Mouse (Mus musculus): ENCODE data around the gene Pnpla8. TPM values are rescaled to one million over a fixed set of nuclear protein-coding genes. Genes with fewer than 3 reads are reported as not detected.
"Not testable (repeated sequence)": the region's sequence is repeated elsewhere in the genome, so short reads cannot be mapped to it uniquely, and the experiment has no call there.

Pnpla8 gene
- polyA plus RNA-seq, 1 experiment from 2014 or later: 97.1 TPM

DNA sequence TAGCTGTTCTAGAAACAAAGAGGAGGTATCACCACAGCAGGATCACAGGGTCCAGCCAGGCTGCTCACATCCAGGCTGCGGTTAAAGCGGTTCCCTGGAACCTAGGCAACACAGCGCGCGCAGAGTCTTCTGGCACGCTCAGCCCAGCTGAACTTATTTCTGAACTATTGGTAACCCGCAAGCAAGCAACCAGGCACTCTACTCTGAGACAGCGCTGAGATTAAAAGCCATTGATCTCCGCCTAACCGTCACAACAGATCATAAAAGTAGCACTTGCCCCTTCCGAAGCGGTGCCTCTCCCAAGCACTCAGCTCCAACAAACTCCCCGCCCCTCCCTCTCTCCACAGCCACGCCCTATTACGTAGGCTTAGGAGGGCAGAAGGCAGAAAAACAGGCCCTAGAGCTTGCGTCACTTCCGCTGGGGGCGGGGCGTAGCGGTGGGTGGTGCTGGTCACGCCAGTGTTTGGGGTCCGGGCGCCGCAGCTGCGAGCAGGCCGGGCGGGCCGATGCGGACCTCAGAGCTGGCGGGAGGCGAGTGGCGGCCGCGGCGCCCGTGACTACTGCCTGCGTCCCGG, 47.6 kb downstream of the Pnpla8 start:
- DNase-seq (ENCODE audit: low spot score): peak; percentile 98
- peak overlapping the region; percentile 99 for H3K27ac ChIP-seq

DNA sequence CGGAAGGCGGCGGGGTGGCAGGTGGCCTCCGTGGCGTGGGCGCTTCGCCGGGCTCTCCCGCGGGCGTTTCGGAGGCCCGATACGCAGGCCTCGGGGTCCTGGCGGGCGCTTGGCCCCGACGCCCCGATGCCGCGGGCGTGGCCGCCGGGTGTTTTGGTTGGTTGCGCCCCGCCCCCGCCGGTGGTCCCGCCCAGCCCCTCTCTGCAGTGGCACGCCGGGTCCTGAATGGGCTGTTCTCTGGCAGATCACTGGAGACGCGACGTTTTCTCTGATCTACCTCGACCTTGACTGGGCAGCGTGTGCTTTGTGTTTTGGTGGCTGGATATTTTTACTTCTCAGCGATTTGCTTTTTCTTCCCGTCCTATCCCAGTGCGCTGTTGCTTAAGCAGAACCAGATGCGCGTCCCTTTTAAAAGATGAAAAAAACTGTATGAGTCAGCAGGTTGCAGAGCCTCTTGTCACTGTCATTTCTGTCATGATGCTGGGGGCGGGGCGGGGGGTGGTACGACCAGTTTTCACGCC, 48.2 kb downstream of the Pnpla8 start:
- ATAC-seq (replicated peaks; ENCODE audit: low FRiP score, low read depth) (peak; percentile 92), DNase-seq (ENCODE audit: low spot score) (peak; percentile 83)
- H3K36me3 ChIP-seq (ENCODE audit: insufficient read depth, low read length): no peaks in the 10 kb centered on the region
- peak overlapping the region; percentile 60 for H3K4me2 ChIP-seq (ENCODE audit: low read length)
- TF ChIP-seq CTCF (IDR thresholded peaks at IDR 0.05; ENCODE audit: low read depth): no peak
- no peaks in the 10 kb centered on the region for H3K27me3 ChIP-seq (ENCODE audit: insufficient read depth, low read length)
- peak overlapping the region; percentile 95 for H3K9ac ChIP-seq (ENCODE audit: low read depth, low read length)
- peak overlapping the region; percentile 79 for H3K4me3 ChIP-seq (replicated peaks; ENCODE audit: low read depth, low read length)
- peak overlapping the region; percentile 99 for H3K27ac ChIP-seq
- under 1% methylated on average over 44 of the region's 46 CpGs for WGBS
- H3K9me3 ChIP-seq (replicated peaks; ENCODE audit: low read length): no peaks in the 10 kb centered on the region
- 0 out of 2 replicates have a peak, but pooled peaks cover 5% of the 10 kb centered on the region for H3K4me1 ChIP-seq (replicated peaks; ENCODE audit: insufficient read depth, low read length)

More for the DNA sequence above, 47.6 kb downstream of the Pnpla8 start:
- ATAC-seq (replicated peaks; ENCODE audit: low FRiP score, low read depth): peak; percentile 100
- Histone ChIP-seq H3K9me3 (replicated peaks; ENCODE audit: low read length) (no peaks in the 10 kb centered on the region), H3K4me3 (replicated peaks; ENCODE audit: low read depth, low read length) (peak overlapping the region; percentile 79), H3K36me3 (ENCODE audit: insufficient read depth, low read length) (no peaks in the 10 kb centered on the region), H3K27me3 (ENCODE audit: insufficient read depth, low read length) (no peaks in the 10 kb centered on the region), H3K4me2 (ENCODE audit: low read length) (peak overlapping the region; percentile 60), H3K9ac (ENCODE audit: low read depth, low read length) (peak overlapping the region; percentile 95), H3K4me1 (replicated peaks; ENCODE audit: insufficient read depth, low read length) (0 out of 2 replicates have a peak, but pooled peaks cover 5% of the 10 kb centered on the region)
- WGBS: under 1% methylated on average over 38 of the region's 38 CpGs
- peak; percentile 21; the same call in 1 of the 2 replicates for TF ChIP-seq CTCF (IDR thresholded peaks at IDR 0.05; ENCODE audit: low read depth)

DNA sequence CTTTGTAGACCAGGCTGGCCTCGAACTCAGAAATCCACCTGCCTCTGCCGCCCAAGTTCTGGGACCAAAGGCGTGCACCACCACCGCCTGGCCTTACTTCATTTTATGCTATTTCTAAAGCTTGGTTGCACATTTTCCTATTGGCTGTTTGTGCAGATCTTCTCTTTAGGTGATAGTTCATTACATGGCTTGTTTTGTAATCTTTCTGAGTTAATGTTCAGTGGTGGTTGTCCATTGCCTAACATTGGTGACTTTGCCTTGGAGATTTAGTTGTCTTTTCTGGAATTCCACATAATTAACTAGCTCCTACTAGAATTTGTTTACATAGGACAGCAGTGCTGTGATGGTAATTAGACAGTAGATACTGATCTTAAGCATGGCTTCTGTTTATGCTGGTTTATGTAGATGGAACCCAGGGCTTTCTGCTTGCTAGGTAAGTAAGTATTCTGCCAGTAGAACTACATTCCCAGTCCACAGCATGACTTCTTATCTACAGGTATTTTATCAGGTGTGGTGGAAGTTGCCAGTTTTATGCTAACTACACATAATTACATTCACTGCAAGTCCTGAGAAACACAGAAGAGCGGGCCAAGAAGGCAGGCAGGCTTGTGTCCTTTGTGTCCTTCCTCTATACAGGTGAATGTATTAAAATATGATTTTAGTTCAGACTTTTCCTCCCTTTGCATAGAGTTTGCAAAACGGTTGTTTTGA, 53.1 kb downstream of the Pnpla8 start:
- H3K9me3 ChIP-seq (replicated peaks; ENCODE audit: low read length): no peaks in the 10 kb centered on the region
- H3K4me2 ChIP-seq (ENCODE audit: low read length): no peak overlapping the region
- no peak overlapping the region for H3K4me3 ChIP-seq (replicated peaks; ENCODE audit: low read depth, low read length)
- H3K4me1 ChIP-seq (replicated peaks; ENCODE audit: insufficient read depth, low read length): 0 out of 2 replicates have a peak, but pooled peaks cover 5% of the 10 kb centered on the region
- 0 out of 2 replicates have a peak, but pooled peaks have one; percentile 7 for ATAC-seq (replicated peaks; ENCODE audit: low FRiP score, low read depth)
- H3K27me3 ChIP-seq (ENCODE audit: insufficient read depth, low read length): no peaks in the 10 kb centered on the region
- no peaks in the 10 kb centered on the region for H3K36me3 ChIP-seq (ENCODE audit: insufficient read depth, low read length)
- no peak for TF ChIP-seq CTCF (IDR thresholded peaks at IDR 0.05; ENCODE audit: low read depth)
- DNase-seq (ENCODE audit: low spot score): peak; percentile 13
- WGBS: 86% methylated on average over 6 of the region's 6 CpGs
- H3K9ac ChIP-seq (ENCODE audit: low read depth, low read length): no peak overlapping the region
- H3K27ac ChIP-seq: peak overlapping the region; percentile 47; the same call in 1 of the 2 replicates

- not testable (repeated sequence) for H3K9me3 ChIP-seq (replicated peaks; ENCODE audit: low read length); DNase-seq (ENCODE audit: low spot score); H3K4me3 ChIP-seq (replicated peaks; ENCODE audit: low read depth, low read length); H3K27me3 ChIP-seq (ENCODE audit: insufficient read depth, low read length); H3K36me3 ChIP-seq (ENCODE audit: insufficient read depth, low read length); H3K4me1 ChIP-seq (replicated peaks; ENCODE audit: insufficient read depth, low read length); ATAC-seq (replicated peaks; ENCODE audit: low FRiP score, low read depth); H3K9ac ChIP-seq (ENCODE audit: low read depth, low read length); H3K4me2 ChIP-seq (ENCODE audit: low read length); H3K27ac ChIP-seq
- 68% methylated on average over 2 of the region's 2 CpGs for WGBS
Observed at GRCm38 (mm10) chr12:44280147-44280546, 59.0 kb downstream of the Pnpla8 start.

GRCm38 (mm10) chr12:44281534-44281933, 60.4 kb downstream of the Pnpla8 start:
- Histone ChIP-seq H3K4me3 (replicated peaks; ENCODE audit: low read depth, low read length) (no peak overlapping the region), H3K4me1 (replicated peaks; ENCODE audit: insufficient read depth, low read length) (no peaks in the 10 kb centered on the region), H3K9ac (ENCODE audit: low read depth, low read length) (no peak overlapping the region), H3K27me3 (ENCODE audit: insufficient read depth, low read length) (no peaks in the 10 kb centered on the region), H3K4me2 (ENCODE audit: low read length) (no peak overlapping the region), H3K9me3 (replicated peaks; ENCODE audit: low read length) (no peaks in the 10 kb centered on the region), H3K36me3 (ENCODE audit: insufficient read depth, low read length) (no peaks in the 10 kb centered on the region), H3K27ac (no peak overlapping the region)
- TF ChIP-seq CTCF (IDR thresholded peaks at IDR 0.05; ENCODE audit: low read depth): no peak
- ATAC-seq (replicated peaks; ENCODE audit: low FRiP score, low read depth) (no peak), DNase-seq (ENCODE audit: low spot score) (no peak)
- 80% methylated on average over 3 of the region's 3 CpGs for WGBS

- H3K27ac ChIP-seq: no peak overlapping the region
- 69% methylated on average over 9 of the region's 9 CpGs for WGBS
- no peak overlapping the region for H3K4me3 ChIP-seq (replicated peaks; ENCODE audit: low read depth, low read length)
- no peaks in the 10 kb centered on the region for H3K36me3 ChIP-seq (ENCODE audit: insufficient read depth, low read length)
- no peaks in the 10 kb centered on the region for H3K4me1 ChIP-seq (replicated peaks; ENCODE audit: insufficient read depth, low read length)
- no peak overlapping the region for H3K9ac ChIP-seq (ENCODE audit: low read depth, low read length)
- DNase-seq (ENCODE audit: low spot score): no peak
- no peaks in the 10 kb centered on the region for H3K9me3 ChIP-seq (replicated peaks; ENCODE audit: low read length)
- TF ChIP-seq CTCF (IDR thresholded peaks at IDR 0.05; ENCODE audit: low read depth): no peak
- no peaks in the 10 kb centered on the region for H3K27me3 ChIP-seq (ENCODE audit: insufficient read depth, low read length)
- ATAC-seq (replicated peaks; ENCODE audit: low FRiP score, low read depth): no peak
- no peak overlapping the region for H3K4me2 ChIP-seq (ENCODE audit: low read length)
Observed at GRCm38 (mm10) chr12:44283378-44283777, 62.2 kb downstream of the Pnpla8 start.
